Mouse (Mus musculus): ENCODE results near the gene Adck1. TPM values are rescaled to one million over a fixed set of nuclear protein-coding genes. Genes with fewer than 3 reads are reported as not detected.

Gene Adck1
- polyA plus RNA-seq, 1 experiment, result 36.7 TPM

DNA sequence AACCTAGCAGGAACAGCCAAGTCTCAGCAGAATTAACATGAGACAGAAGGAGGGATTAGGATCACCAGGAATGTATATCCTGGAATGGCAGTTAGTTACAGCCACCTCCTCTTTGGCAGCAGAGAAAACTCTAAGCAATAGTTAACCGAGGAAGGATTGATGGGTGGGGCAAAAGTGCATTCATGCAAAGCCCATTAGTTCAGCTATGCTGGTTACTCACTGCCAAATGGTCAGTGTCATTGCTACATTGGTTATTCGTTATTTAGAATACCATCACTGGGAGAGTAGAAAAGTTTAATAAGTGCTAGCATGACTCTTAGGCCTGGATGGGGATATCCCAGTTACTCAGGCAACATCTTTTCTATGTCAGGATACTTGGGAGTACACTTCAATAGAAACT, 130.5 kb downstream of the Adck1 start:
- DNase-seq, result no peak
- 32% methylated on average over 2 of the region's 2 CpGs for WGBS
- Histone ChIP-seq H3K27me3 (ENCODE audit: control insufficient read depth, insufficient read depth, low read length) (no peaks in the 10 kb centered on the region), H3K4me3 (replicated peaks; ENCODE audit: insufficient read depth, low read depth, low read length) (no peak overlapping the region), H3K4me1 (ENCODE audit: control insufficient read depth, insufficient read depth, low read length) (no peaks in the 10 kb centered on the region), H3K27ac (ENCODE audit: insufficient read depth, low read length) (no peak overlapping the region)
- TF ChIP-seq POLR2A (IDR thresholded peaks at IDR 0.05; ENCODE audit: borderline replicate concordance, insufficient read depth, low read length), result no peak
- no peak for TF ChIP-seq CTCF (IDR thresholded peaks at IDR 0.05; ENCODE audit: borderline replicate concordance, insufficient read depth, low read depth, low read length)

Other genes starting within 250 kb of the Adck1 start
- not detected in 2 replicates for gene Gm10436, start 178.4 kb upstream of the Adck1 start, polyA plus RNA-seq (2012; rRNA removed)
- not detected in 2 replicates for gene Gm8332, start 110.5 kb upstream of the Adck1 start, polyA plus RNA-seq (2012; rRNA removed)
- gene Gm5662, start 86.1 kb upstream of the Adck1 start, polyA plus RNA-seq (2012; rRNA removed), result not detected in 2 replicates
- not detected in 2 replicates for gene Gm5039, start 36.5 kb upstream of the Adck1 start, polyA plus RNA-seq (2012; rRNA removed)

Measured in cerebellum, adult 2 months (tissue).